ENCODE assay signal across 16 mouse cellular contexts in the genomic region with DNA sequence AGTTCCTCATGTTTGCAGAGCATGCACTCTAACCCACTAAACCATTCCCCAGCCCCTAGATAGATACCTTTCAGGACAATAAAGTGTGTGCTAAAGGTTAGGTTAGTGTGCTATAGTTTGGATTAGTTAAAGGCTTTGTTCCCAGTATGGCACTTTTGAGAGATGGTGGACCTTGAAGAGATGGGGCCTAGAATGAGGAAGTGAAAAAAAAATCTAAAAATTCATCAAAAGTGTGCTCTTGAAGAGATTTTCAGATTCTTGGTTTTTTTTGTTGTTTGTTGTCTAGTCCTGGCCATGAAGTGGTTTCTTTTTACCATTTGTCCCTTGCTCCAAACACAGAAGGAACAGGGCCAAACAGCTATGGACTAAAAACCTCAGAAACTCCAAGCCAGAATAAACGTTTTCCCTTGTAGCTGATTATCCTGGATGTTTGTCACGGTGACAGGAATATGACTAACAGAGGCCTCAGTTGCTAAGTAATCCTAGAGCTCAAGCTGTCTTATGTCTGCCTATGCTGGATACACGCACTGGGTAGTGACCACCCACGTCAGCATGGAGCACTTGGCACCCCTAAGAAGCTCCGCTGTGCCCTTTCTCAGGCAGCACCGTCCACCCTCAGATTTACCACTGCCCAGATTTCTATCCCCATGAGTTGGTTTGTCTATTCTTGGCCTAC. TPM values are rescaled to one million over a fixed set of nuclear protein-coding genes. Genes with fewer than 3 reads are reported as not detected.
DNase-seq lines count a peak whose midpoint lies in the region; ATAC-seq and TF ChIP-seq lines count a peak whose summit lies in the region.
"Had no signal": no experiment of that assay in that cellular context is flagged by ENCODE, and none has a peak within 500 bp of the region (broad histone marks: within the 10 kb centered on the region; RNA-seq: fewer than 3 reads in every experiment).

No protein-coding gene starts in this region.

- WGBS in embryonic facial prominence, embryonic 13.5 days = 78% methylated on average over 6 of the region's 6 CpGs
- WGBS in embryonic facial prominence, embryonic 10.5 days = 87% methylated on average over 6 of the region's 6 CpGs
- WGBS in kidney, adult 2 months = 80% methylated on average over 6 of the region's 6 CpGs
- 53% methylated on average over 6 of the region's 6 CpGs for WGBS in stomach, postnatal 0 days

- no peak for ATAC-seq in embryonic facial prominence, embryonic 13.5 days (ENCODE audit: insufficient number of reproducible peaks, insufficient read depth, low FRiP score, low TSS enrichment, low read depth)
- ATAC-seq in stomach, postnatal 0 days (ENCODE audit: low FRiP score, low TSS enrichment) = peak; percentile 12; the same call in 1 of the 2 replicates
- ATAC-seq: forebrain, embryonic 15.5 days had no signal

- H3K27ac ChIP-seq in embryonic facial prominence, embryonic 13.5 days = peak overlapping the region; percentile 8; the same call in 1 of the 2 replicates
- H3K27ac ChIP-seq in embryonic facial prominence, embryonic 10.5 days (replicated peaks) = no peak overlapping the region
- 0 out of 2 replicates have a peak overlapping the region, but pooled peaks have one; percentile 16 for H3K27ac ChIP-seq in kidney, adult 2 months (ENCODE audit: insufficient read depth, low read depth, low read length)
- peak overlapping the region; percentile 45; the same call in 1 of the 2 replicates for H3K27ac ChIP-seq in stomach, postnatal 0 days (replicated peaks)
- H3K27ac ChIP-seq: forebrain, embryonic 15.5 days; limb, embryonic 13.5 days had no signal

- no peak overlapping the region for H3K4me2 ChIP-seq in embryonic facial prominence, embryonic 13.5 days
- no peak overlapping the region for H3K4me2 ChIP-seq in stomach, postnatal 0 days (replicated peaks; ENCODE audit: low read depth)
- H3K4me2 ChIP-seq: forebrain, embryonic 15.5 days; limb, embryonic 13.5 days; lung, embryonic 14.5 days had no signal

- peaks cover 38% of the 10 kb centered on the region for H3K4me1 ChIP-seq in embryonic facial prominence, embryonic 13.5 days
- H3K4me1 ChIP-seq in embryonic facial prominence, embryonic 10.5 days = peaks cover 19% of the 10 kb centered on the region
- peaks cover 11% of the 10 kb centered on the region for H3K4me1 ChIP-seq in kidney, adult 2 months (ENCODE audit: control insufficient read depth, insufficient read depth, low read length)
- H3K4me1 ChIP-seq in stomach, postnatal 0 days (replicated peaks; ENCODE audit: control insufficient read depth, insufficient read depth) = peaks cover 6% of the 10 kb centered on the region
- H3K4me1 ChIP-seq: forebrain, embryonic 15.5 days had no signal

- H3K27me3 ChIP-seq in embryonic facial prominence, embryonic 13.5 days = no peaks in the 10 kb centered on the region
- no peaks in the 10 kb centered on the region for H3K27me3 ChIP-seq in embryonic facial prominence, embryonic 10.5 days (replicated peaks; ENCODE audit: low read depth, poor library complexity, severe bottlenecking)
- no peaks in the 10 kb centered on the region for H3K27me3 ChIP-seq in kidney, adult 2 months (replicated peaks; ENCODE audit: control insufficient read depth, insufficient read depth, low read length)
- no peaks in the 10 kb centered on the region for H3K27me3 ChIP-seq in stomach, postnatal 0 days (ENCODE audit: control insufficient read depth, insufficient read depth, low read length)
- H3K27me3 ChIP-seq: forebrain, embryonic 15.5 days; limb, embryonic 13.5 days had no signal

- H3K4me3 ChIP-seq in embryonic facial prominence, embryonic 13.5 days = no peak overlapping the region
- no peak overlapping the region for H3K4me3 ChIP-seq in embryonic facial prominence, embryonic 10.5 days
- no peak overlapping the region for H3K4me3 ChIP-seq in kidney, adult 2 months (ENCODE audit: insufficient read depth, low read depth, low read length)
- H3K4me3 ChIP-seq in stomach, postnatal 0 days (ENCODE audit: low read depth, low read length) = no peak overlapping the region
- H3K4me3 ChIP-seq: forebrain, embryonic 15.5 days; limb, embryonic 13.5 days had no signal

- no peak for TF ChIP-seq EP300 in stomach, postnatal 0 days (optimal IDR thresholded peaks at IDR 0.05)

- H3K9me3 ChIP-seq in embryonic facial prominence, embryonic 13.5 days = no peaks in the 10 kb centered on the region
- no peaks in the 10 kb centered on the region for H3K9me3 ChIP-seq in embryonic facial prominence, embryonic 10.5 days
- H3K9me3 ChIP-seq in stomach, postnatal 0 days (ENCODE audit: control insufficient read depth, low read length) = no peaks in the 10 kb centered on the region
- H3K9me3 ChIP-seq: forebrain, embryonic 15.5 days; G1E; limb, embryonic 13.5 days had no signal

- TF ChIP-seq POLR2A in kidney, adult 2 months (IDR thresholded peaks at IDR 0.05; ENCODE audit: low read depth, low read length) = no peak

- no peak for DNase-seq in embryonic facial prominence, embryonic 10.5 days (ENCODE audit: low spot score)
- no peak for DNase-seq in kidney, adult 2 months
- DNase-seq in kidney, postnatal 10 days = no peak
- peak; percentile 36 for DNase-seq in right cerebral cortex, adult 18-20 months
- no peak for DNase-seq in right cerebral cortex, postnatal 4 days
- DNase-seq in stomach, postnatal 0 days (ENCODE audit: low spot score) = no peak
- no peak for DNase-seq in thymus, postnatal 4 days
- DNase-seq: B cell, adult 2 months; cerebellum, postnatal 10 days; gastrocnemius, postnatal 36 days; kidney, adult 18-20 months; lung, embryonic 14.5 days had no signal

- H3K9ac ChIP-seq in embryonic facial prominence, embryonic 13.5 days = no peak overlapping the region
- H3K9ac ChIP-seq in stomach, postnatal 0 days (ENCODE audit: low read length) = no peak overlapping the region
- H3K9ac ChIP-seq: forebrain, embryonic 15.5 days; limb, embryonic 13.5 days; lung, embryonic 14.5 days had no signal

- H3K36me3 ChIP-seq in embryonic facial prominence, embryonic 13.5 days = no peaks in the 10 kb centered on the region
- no peaks in the 10 kb centered on the region for H3K36me3 ChIP-seq in embryonic facial prominence, embryonic 10.5 days (replicated peaks)
- no peaks in the 10 kb centered on the region for H3K36me3 ChIP-seq in kidney, adult 2 months (ENCODE audit: control insufficient read depth, insufficient read depth, low read length)
- H3K36me3 ChIP-seq in stomach, postnatal 0 days (ENCODE audit: control insufficient read depth, insufficient read depth, low read length) = no peaks in the 10 kb centered on the region
- H3K36me3 ChIP-seq: forebrain, embryonic 15.5 days; limb, embryonic 13.5 days had no signal

- no peak for TF ChIP-seq CTCF in kidney, adult 2 months (conservative IDR thresholded peaks at IDR 0.05; ENCODE audit: insufficient read depth, insufficient read length, low read depth, low read length)
- TF ChIP-seq CTCF in stomach, postnatal 0 days (IDR thresholded peaks at IDR 0.05; ENCODE audit: low read depth) = no peak

RNA-seq across cellular contexts. Expression of a gene that starts 48.6 kb away (rescaled TPM):
- polyA plus RNA-seq in embryonic facial prominence, embryonic 13.5 days (2015; fragmentation: Nextera tagmentation; extraction: Ambion mirVana) = 48.4 and 51.3 TPM in 2 replicates
- 40.4 and 48.1 TPM in 2 replicates for polyA plus RNA-seq in embryonic facial prominence, embryonic 10.5 days (2016; fragmentation: Nextera tagmentation; extraction: Ambion mirVana)
- 22.8 and 25.0 TPM in 2 replicates for polyA plus RNA-seq in kidney, adult 2 months (2012; rRNA removed)
- 32.7 and 34.6 TPM in 2 replicates for polyA plus RNA-seq in stomach, postnatal 0 days (2015; fragmentation: Nextera tagmentation; extraction: Ambion mirVana)
